Mouse (Mus musculus): ENCODE data around the gene Gm13289. TPM values are rescaled to one million over a fixed set of nuclear protein-coding genes. Genes with fewer than 3 reads are reported as not detected.
"Not testable (repeated sequence)": the region's sequence is repeated elsewhere in the genome, so short reads cannot be mapped to it uniquely, and the experiment has no call there.

Gene Gm13289
- not detected in 2 replicates for polyA plus RNA-seq (2015; fragmentation: Nextera tagmentation; extraction: Ambion mirVana)

DNA sequence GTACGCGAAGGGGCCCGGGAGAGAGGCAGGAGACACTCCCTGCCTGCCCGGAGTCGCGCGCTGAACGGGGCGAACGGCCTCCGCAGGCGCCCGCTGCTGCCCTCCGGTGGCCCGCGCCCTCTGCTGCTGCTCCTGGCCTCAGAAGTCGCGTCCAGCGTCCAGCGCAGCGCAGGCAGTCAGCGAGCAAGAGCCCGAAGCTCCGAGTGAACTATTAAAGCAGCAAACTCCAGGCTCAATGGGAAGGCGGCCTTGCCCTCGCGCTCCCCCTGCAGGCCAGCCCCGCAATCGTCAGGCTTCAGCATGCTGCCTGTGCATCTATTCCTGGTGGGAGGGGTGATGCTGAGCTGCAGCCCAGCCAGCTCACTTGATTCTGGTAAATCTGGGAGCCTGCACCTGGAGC lies at the start of gene Gm13289:
Gene Gm13289, plus strand, starts transcription at position 301 of the 400 bp plus-strand sequence.
- no CpG with 5 or more reads among the region's 29 CpGs for WGBS
- not testable (repeated sequence) for H3K4me1 ChIP-seq (replicated peaks); H3K9me3 ChIP-seq; ATAC-seq (ENCODE audit: low FRiP score, low read depth); H3K36me3 ChIP-seq; H3K4me2 ChIP-seq; H3K27ac ChIP-seq (replicated peaks); H3K4me3 ChIP-seq; H3K9ac ChIP-seq; H3K27me3 ChIP-seq

DNA sequence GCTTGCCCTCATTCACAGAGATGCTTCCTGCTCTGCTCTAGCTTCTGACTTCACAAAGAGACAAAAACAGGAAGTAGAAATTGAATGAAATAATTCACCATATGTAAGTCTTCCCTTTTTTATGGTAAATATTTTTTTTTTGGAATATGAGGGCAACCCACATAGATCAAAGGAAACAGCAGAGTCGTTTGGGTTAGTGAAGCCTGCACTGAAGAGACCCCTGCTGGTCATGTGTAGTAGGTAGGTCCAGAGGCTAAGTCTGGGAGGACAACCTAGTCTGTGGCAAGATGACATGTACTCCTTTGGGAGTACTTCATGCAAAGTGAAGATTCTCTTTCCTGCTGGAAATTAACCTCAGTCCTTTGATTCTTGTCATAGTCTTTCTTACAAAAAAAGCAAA lies 49.4 kb upstream of the Gm13289 start:
- H3K36me3 ChIP-seq, result no peaks in the 10 kb centered on the region
- no peaks in the 10 kb centered on the region for H3K4me1 ChIP-seq (replicated peaks)
- H3K9me3 ChIP-seq, result no peaks in the 10 kb centered on the region
- no peak overlapping the region for H3K9ac ChIP-seq
- H3K27me3 ChIP-seq, result no peaks in the 10 kb centered on the region
- 0% methylated on average over 1 of the region's 1 CpGs for WGBS
- no peak for ATAC-seq (ENCODE audit: low FRiP score, low read depth)
- no peak overlapping the region for H3K27ac ChIP-seq (replicated peaks)
- no peak overlapping the region for H3K4me3 ChIP-seq
- no peak overlapping the region for H3K4me2 ChIP-seq

DNA sequence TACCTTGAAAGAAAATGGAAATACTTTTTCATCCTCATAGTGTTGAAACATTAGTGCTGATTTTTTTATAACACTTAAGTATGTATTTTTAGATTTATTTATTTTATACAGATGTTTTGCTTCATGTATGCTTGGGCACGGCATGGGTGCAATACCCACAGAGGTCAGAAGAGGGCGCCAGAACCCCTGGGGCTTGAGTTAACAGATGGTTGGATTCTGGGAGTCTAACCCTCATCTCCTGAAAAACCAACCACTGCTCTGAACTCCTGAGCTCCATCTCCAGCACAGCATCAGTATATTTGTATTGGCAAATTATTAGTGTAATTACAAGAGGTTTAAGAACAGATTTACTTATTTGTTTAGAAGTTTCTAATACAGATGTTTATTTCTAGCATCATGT lies 38.2 kb upstream of the Gm13289 start:
- WGBS, result 2% methylated on average over 2 of the region's 2 CpGs
- Histone ChIP-seq H3K9me3 (no peaks in the 10 kb centered on the region), H3K9ac (no peak overlapping the region), H3K4me2 (no peak overlapping the region), H3K4me3 (no peak overlapping the region), H3K4me1 (replicated peaks) (no peaks in the 10 kb centered on the region), H3K27me3 (no peaks in the 10 kb centered on the region), H3K36me3 (no peaks in the 10 kb centered on the region), H3K27ac (replicated peaks) (no peak overlapping the region)
- no peak for ATAC-seq (ENCODE audit: low FRiP score, low read depth)

DNA sequence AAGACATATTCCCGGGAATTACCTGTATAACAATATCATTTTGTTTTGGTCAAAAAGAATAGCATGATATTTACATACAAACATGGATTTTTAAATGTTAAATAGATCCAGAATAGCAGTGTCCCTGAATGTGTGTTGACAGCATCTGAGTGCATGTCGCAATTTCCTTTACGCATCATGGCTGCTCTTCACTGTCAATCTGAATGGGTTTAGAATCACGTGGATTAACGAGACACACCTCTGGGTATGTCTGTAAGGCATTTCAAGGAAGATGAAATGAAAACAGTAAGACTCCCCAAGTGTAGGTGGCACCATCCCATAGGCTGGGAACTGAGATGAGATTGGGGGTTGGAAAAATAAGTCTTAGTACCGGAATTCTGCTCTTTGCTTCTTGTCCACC lies 37.7 kb upstream of the Gm13289 start:
- no peak for ATAC-seq (ENCODE audit: low FRiP score, low read depth)
- H3K9me3 ChIP-seq, result no peaks in the 10 kb centered on the region
- H3K4me2 ChIP-seq, result no peak overlapping the region
- H3K27me3 ChIP-seq, result no peaks in the 10 kb centered on the region
- no peak overlapping the region for H3K9ac ChIP-seq
- H3K27ac ChIP-seq (replicated peaks), result no peak overlapping the region
- H3K36me3 ChIP-seq, result no peaks in the 10 kb centered on the region
- no peaks in the 10 kb centered on the region for H3K4me1 ChIP-seq (replicated peaks)
- WGBS, result 93% methylated on average over 6 of the region's 6 CpGs
- H3K4me3 ChIP-seq, result no peak overlapping the region

DNA sequence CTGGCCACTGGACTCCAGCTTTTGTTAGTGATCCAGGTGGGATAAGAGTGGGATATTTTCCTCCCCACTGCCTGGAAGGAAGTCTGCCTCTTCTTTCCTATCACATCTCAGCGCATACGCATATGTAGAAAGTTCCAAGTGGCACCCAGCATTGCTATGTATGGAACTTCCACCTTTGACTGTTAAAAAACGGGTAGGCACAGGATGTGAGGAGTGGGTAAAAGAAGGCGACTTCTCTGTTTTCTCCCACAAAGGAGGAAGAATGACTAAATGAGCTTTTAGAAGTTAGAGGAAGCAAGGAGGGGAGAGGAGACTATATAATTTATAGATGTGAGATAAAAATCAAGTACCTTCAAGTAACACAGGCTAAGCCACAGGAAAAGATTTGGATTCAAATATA lies 35.3 kb upstream of the Gm13289 start:
- ATAC-seq (ENCODE audit: low FRiP score, low read depth), result no peak
- 94% methylated on average over 4 of the region's 4 CpGs for WGBS
- Histone ChIP-seq H3K4me3 (no peak overlapping the region), H3K4me2 (no peak overlapping the region), H3K27me3 (no peaks in the 10 kb centered on the region), H3K9ac (no peak overlapping the region), H3K9me3 (no peaks in the 10 kb centered on the region), H3K36me3 (no peaks in the 10 kb centered on the region), H3K4me1 (replicated peaks) (no peaks in the 10 kb centered on the region), H3K27ac (replicated peaks) (no peak overlapping the region)

DNA sequence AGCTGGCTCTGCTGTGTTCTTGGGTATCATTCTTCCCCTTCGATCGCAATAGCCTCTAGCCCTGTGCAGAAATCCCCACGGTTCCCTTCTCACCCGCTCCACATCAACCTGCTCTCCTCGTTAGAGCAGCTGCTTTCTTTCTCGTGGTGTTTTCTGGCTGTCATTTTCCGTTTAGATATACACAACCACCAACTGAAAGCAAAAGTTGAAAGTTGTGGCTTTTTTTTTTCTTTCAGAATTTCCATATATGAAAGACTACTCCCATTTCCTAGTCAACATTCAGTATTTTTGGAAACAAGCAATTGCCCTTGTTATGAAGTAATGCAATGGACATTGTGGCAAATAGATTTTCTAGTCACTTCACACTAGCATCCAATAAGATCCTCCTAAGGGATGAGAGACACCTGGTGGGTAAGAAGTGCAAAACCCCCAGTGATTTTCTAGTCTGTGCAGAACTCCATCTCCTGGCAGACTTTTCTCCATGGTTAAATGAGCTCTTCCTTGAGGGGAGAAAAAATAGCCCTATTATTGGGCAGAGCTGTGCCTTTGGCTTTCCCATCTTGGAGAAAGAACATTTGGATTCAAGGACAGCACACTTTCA lies 33.9 kb upstream of the Gm13289 start:
- Histone ChIP-seq H3K27ac (replicated peaks) (no peak overlapping the region), H3K27me3 (no peaks in the 10 kb centered on the region), H3K9me3 (no peaks in the 10 kb centered on the region), H3K4me2 (no peak overlapping the region), H3K36me3 (no peaks in the 10 kb centered on the region), H3K4me1 (replicated peaks) (no peaks in the 10 kb centered on the region), H3K9ac (no peak overlapping the region), H3K4me3 (no peak overlapping the region)
- no peak for ATAC-seq (ENCODE audit: low FRiP score, low read depth)
- WGBS, result 81% methylated on average over 7 of the region's 7 CpGs

DNA sequence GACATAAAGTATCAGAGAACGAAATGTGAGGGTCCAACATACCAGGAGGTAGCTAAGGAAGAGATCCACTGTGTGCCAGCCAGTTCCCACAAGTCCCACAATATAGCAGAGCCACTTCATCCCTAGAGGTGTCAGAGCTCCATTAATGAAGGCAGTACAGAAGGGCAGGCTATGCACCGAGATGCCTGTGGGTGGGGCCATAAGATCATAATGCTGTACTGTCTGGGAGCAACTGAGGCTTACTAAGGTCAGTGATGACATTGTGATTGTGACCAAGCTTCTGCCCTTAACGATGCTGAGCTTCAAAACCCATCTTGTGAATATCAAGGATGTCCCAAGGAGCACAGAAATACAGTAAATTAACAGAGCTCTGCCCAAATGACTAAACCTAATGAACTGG lies 32.5 kb upstream of the Gm13289 start:
- H3K4me1 ChIP-seq (replicated peaks), result no peaks in the 10 kb centered on the region
- H3K27me3 ChIP-seq, result no peaks in the 10 kb centered on the region
- no peak for ATAC-seq (ENCODE audit: low FRiP score, low read depth)
- no peak overlapping the region for H3K4me2 ChIP-seq
- H3K27ac ChIP-seq (replicated peaks), result no peak overlapping the region
- no peak overlapping the region for H3K9ac ChIP-seq
- 72% methylated on average over 3 of the region's 3 CpGs for WGBS
- H3K4me3 ChIP-seq, result no peak overlapping the region
- no peaks in the 10 kb centered on the region for H3K9me3 ChIP-seq
- no peaks in the 10 kb centered on the region for H3K36me3 ChIP-seq

DNA sequence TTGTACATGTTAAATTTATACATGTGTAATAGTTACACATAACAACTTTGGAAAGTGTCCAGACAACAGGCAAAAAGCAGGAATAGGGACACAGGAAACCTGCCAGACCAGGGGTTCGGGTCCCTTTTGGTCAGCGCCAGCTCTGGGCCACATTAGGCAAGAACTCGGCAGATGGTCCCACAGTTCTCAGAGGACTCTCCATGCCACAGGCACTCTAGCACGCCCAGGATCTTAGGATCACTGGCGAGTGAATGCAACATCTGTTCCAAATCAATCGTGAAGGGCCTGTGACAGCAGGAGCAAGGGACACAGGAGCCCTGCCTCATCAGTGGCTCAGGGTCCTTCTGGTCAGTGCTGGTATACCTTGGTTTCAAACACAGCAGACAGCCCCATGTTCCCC lies 26.8 kb upstream of the Gm13289 start:
- WGBS, result 60% methylated on average over 6 of the region's 6 CpGs
- H3K4me1 ChIP-seq (replicated peaks), result no peaks in the 10 kb centered on the region
- no peak overlapping the region for H3K4me2 ChIP-seq
- H3K9me3 ChIP-seq, result no peaks in the 10 kb centered on the region
- no peak overlapping the region for H3K9ac ChIP-seq
- ATAC-seq (ENCODE audit: low FRiP score, low read depth), result no peak
- H3K4me3 ChIP-seq, result no peak overlapping the region
- H3K36me3 ChIP-seq, result no peaks in the 10 kb centered on the region
- H3K27me3 ChIP-seq, result no peaks in the 10 kb centered on the region
- no peak overlapping the region for H3K27ac ChIP-seq (replicated peaks)

DNA sequence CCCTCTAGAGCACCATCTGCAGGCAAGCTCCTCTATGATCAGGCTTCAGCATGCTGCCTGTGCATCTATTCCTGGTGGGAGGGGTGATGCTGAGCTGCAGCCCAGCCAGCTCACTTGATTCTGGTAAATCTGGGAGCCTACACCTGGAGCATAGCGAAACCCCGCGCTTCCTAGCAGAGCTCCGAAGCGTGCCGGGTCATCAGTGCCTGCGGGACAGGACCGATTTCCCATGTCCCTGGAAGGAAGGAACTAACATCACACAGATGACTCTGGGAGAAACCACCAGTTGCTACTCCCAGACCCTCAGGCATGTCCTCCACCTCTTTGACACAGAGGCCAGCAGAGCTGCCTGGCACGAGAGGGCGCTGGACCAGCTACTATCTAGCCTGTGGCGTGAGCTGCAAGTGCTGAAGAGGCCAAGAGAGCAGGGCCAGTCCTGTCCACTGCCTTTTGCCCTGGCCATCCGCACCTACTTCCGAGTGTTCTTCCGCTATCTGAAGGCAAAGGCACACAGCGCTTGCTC lies 21.8 kb upstream of the Gm13289 start, which contains the start of gene Gm13271:
Gene Gm13271, plus strand, starts transcription at position 51 of the 523 bp plus-strand sequence.
- H3K27ac ChIP-seq (replicated peaks); H3K27me3 ChIP-seq; H3K4me2 ChIP-seq; H3K4me3 ChIP-seq; H3K9ac ChIP-seq; H3K4me1 ChIP-seq (replicated peaks); H3K36me3 ChIP-seq; H3K9me3 ChIP-seq; ATAC-seq (ENCODE audit: low FRiP score, low read depth): not testable (repeated sequence)
- WGBS, result 83% methylated on average over 15 of the region's 15 CpGs

DNA sequence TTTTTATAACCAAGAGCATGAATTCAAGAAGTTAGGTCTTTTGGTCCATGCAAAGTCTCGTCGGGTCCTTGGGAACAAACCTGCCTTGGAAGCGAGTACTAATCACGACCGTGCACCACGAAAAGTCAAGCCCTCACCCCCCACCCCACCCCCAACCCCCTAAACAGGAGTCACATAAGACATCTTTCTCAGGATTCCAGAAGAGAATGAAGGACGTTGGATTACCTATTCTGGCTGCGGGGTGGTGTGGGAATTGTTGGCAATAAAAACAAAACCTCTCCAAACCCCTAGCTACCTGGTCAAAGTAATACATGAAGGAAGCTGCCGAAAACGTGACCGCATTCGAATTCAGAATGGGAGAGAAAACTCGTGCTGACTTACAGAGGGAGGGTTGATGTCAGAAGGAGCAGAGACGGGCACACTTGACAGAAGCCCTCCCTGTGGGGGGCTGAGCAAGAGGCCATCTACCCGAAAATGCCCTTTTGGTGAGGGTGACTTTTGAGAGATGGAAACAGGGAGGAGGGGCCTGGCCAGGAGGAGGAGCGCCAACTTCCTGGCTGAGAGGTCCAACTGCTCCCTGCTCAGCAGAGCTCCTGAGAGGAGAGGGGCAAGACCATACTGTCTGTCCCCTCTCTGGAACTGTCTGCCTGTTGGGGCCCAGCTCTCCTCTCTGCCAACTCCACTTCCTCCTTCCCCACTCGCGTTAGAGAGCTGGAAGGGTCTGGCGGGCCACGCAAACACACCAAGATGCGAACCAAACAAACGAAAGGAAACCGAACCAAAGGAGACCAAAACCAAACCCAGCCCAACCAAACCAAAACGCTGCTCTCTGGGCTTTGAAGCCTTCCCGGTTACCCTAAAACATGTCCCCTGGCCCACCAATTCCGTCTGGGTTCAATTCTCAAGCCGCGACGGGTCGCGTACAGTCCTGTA lies 19.9 kb upstream of the Gm13289 start:
- Histone ChIP-seq H3K4me2 (peak overlapping the region; percentile 90), H3K27ac (replicated peaks) (peak overlapping the region; percentile 82), H3K9ac (peak overlapping the region; percentile 49), H3K4me3 (peak overlapping the region; percentile 49)
- not testable (repeated sequence) for H3K36me3 ChIP-seq; ATAC-seq (ENCODE audit: low FRiP score, low read depth); H3K4me1 ChIP-seq (replicated peaks); H3K27me3 ChIP-seq; H3K9me3 ChIP-seq
- WGBS, result 13% methylated on average over 29 of the region's 31 CpGs

DNA sequence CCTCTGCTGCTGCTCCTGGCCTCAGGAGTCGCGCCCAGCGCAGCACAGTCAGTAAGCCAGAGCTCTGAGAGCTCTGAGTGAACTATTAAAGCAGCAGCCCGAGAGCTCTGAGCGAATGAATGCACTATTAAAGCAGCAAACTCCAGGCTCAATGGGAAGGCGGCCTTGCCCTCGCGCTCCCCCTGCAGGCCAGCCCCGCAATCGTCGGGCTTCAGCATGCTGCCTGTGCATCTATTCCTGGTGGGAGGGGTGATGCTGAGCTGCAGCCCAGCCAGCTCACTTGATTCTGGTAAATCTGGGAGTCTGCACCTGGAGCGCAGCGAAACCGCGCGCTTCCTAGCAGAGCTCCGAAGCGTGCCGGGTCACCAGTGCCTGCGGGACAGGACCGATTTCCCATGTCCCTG lies 19.1 kb upstream of the Gm13289 start:
- H3K36me3 ChIP-seq; H3K27me3 ChIP-seq; H3K4me1 ChIP-seq (replicated peaks); H3K9me3 ChIP-seq: not testable (repeated sequence)
- Histone ChIP-seq H3K9ac (peak overlapping the region; percentile 49), H3K27ac (replicated peaks) (peak overlapping the region; percentile 82), H3K4me2 (peak overlapping the region; percentile 90), H3K4me3 (peak overlapping the region; percentile 49)
- WGBS, result 0% methylated on average over 19 of the region's 21 CpGs
- ATAC-seq (ENCODE audit: low FRiP score, low read depth), result peak; percentile 100

DNA sequence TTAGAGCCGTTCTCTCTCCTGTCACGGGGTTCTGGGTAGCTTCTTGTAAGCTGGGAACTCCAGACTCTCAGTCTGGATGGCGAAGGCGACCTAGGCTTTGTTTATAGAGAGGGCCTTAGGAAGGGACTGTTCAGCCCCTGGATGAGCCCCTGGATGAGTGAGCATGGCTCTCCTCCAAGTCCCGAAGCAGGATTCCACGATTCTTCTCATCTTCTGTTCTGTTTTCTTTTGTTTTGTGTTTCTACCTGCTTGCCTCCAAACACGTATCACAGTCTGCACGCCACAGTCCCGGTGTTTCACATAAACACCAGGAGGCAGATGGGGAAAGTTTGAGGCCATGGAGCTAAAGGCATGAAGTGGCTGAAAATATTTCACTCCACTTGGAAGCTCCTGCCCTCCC lies 18.0 kb upstream of the Gm13289 start:
- not testable (repeated sequence) for H3K9ac ChIP-seq; H3K9me3 ChIP-seq; ATAC-seq (ENCODE audit: low FRiP score, low read depth); H3K4me2 ChIP-seq; H3K4me3 ChIP-seq; H3K27ac ChIP-seq (replicated peaks); H3K27me3 ChIP-seq; H3K36me3 ChIP-seq; H3K4me1 ChIP-seq (replicated peaks)
- 90% methylated on average over 9 of the region's 9 CpGs for WGBS
